Mouse (Mus musculus) embryo, embryonic 10 days (tissue): ENCODE results near the gene Mrps16.

Experiments
- DNase-seq: peaks from one replicate; pipeline ENCODE4 v3.0.0-alpha.2; 2015; ENCODE audit warnings: low spot score

Gene Mrps16

DNA sequence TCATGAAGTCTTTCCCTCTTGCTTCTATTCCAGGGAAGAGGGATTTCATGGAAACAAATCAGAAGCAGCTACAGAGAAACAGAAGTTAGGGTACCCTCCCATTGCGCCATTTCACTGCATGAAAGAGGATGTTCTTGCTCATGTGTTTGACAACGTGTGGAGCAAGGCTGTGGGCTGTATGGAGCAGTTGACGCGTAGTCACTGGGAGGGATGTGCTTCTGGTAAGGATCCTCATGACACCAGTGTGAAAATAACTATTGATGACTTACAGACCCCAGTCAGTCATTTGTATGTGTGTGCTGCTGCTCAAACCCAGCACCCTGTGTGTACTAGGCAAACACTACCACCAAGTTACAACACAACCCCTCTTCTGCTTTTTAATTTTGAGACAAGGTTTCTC lies 30.2 kb downstream of the Mrps16 start:
- DNase-seq, result no peak

DNA sequence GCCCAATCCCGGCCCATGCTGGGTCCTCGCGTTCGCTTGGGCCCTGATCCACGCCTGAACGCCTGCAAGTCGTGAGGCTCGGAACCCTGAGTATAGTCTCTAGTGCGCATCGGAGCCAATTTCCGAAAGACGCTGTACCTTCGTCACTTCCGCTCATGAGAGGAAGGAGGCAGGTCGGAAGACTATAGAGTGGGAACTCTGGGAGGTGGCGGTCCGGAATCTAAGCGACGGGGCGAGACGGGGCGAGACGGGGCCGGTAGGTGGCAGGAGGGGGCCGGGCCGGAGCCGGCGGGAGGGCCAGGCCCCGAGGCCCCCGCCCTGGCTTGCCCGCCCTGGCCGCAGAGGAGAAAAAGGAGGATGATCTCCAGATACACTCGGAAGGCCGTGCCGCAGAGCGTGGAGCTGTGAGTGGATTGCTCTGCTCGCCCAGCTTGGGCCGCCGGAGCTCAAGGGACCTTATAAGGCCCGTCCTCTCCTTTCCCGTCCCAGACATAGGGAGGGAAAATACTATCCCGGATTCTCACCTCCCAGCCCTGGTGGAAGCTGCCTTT lies 45.4 kb downstream of the Mrps16 start, which contains the start of the genes Ecd and Fam149b:
Gene Ecd (minus strand): TSS at position 131 of the 551 bp plus-strand sequence.
Gene Fam149b (plus strand): TSS at position 172 of the 551 bp plus-strand sequence.
- DNase-seq, result peak; percentile 99

DNA sequence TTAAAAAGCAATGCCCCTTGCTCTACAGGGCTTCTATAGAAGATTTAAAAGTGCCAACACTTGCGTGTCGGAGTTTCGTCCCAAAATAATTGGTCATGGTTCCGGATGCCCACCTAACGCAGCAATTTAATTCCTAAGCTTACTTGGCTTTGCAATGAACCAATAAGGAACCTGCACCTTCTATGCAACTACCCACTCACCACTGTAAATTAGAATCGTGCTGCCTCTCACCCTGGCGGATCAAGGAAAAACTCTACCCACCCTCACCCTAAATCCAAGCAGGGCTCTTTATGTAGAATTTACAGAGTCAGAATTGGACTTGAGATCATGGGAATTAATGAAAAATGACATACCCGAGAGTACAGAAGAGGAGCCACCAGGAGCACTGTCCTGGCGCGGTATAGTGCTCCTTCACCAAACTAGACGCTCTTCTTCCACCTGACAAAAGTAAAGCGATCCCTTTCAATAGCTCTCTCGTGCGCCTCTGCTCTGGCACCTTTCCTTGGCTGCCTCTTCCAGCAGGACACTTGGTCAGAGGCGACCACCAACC lies 45.9 kb downstream of the Mrps16 start:
- no peak for DNase-seq

DNA sequence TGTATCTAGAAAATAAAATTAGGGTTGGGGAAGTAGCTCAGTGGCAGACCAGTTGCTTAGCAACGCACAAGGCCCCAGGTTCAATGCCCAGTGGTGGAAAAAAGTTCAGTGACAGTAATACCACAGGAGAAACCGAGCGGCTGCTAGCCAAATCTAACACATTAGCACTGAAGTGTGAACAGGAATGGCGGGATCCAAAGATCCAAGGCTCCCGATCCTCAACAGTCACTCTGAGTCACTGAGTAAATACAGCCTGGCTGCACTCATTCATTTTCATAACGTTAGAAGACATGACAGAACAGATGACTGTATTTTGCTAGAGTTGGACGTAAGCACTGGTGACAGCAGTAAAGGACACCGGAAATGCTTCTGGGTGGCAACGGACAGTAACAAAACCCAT lies 47.5 kb downstream of the Mrps16 start:
- no peak for DNase-seq

DNA sequence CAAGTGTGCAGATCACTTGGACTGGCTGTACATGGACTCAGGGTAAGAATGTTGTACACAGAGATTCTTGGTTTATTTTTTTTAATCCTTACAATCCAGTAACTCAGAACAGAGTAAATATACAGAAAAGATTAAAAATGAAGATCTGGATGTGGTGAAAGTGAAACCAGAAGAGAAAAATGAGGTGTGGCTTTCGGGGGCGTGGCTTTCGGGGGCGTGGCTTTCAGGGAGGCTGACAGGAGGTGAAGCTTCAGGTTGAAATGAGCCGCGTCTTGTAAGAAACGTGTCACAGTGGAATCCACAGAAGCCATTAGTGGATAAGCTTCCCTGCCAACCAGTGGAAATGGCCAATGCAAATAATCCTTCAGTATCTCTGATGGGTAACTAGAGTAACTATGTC lies 52.6 kb downstream of the Mrps16 start:
- no peak for DNase-seq

DNA sequence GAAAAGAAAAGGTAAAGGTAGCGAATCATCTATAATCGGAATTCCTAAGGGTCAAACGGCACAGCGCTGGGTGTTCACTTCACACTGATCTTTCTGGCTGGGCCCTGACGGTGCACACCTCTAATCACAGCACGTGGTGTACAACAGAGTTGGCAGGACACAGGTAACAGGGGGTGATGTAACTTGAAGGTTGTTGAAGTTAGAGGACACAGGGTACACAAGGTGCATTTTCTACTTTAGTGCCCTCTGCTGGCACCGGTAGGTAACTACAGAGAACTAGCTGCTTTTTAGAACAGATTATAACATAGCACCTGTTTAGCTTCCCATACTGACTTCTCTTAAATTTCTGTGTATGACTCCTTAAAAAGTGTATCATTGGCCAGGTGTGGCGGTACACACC lies 53.3 kb downstream of the Mrps16 start:
- peak; percentile 28 for DNase-seq

DNA sequence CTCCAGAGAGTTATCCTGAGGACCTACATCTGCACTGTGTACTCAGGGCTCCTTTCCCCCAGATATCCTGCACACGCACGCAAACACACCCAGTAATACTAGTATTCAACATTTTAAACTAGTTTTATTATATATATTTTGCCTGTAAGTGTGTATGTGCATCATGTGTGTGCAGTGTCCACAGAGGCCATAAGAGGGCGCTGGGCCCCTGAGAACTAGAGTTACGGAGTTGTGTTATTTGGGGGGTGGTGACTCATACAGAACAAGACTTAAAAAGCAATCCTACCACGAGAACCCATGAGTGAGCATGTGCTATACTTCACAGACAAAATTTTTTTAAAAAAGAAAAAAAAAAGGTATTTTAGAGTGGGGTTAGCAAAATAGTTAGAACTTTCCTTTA lies 54.0 kb downstream of the Mrps16 start:
- DNase-seq, result no peak
